Mouse (Mus musculus): ENCODE data around the gene Batf.
"Not testable (repeated sequence)": the region's sequence is repeated elsewhere in the genome, so short reads cannot be mapped to it uniquely, and the experiment has no call there.

Gene Batf

GRCm38 (mm10) chr12:85684411-85685275 is 1.8 kb upstream of the Batf start:
- DNase-seq = no peak

- no peak for DNase-seq
These were observed 706 bp downstream of the Batf start for GRCm38 (mm10) chr12:85687217-85687533.

DNA sequence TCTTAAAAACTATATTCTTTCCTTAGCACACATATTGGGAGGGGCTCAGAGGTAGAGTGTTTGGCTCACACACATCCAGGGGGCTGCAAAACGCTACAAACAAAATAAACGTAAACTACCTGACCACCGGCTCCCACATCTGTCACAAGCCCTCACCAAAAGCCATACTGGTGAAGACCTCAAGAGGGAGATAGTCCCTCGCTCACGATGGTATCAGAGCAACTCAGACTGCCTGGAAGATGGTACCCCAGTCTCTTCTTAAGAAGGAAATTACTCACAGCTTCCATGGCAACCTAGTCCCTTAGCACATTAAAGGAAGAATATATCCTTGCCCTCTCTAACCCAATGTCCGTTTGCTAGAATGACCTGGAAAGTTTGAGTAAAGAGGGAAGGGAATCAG is 1.4 kb downstream of the Batf start:
- peak; percentile 38 for DNase-seq

GRCm38 (mm10) chr12:85695787-85696186 is 9.3 kb downstream of the Batf start:
- DNase-seq = no peak

DNA sequence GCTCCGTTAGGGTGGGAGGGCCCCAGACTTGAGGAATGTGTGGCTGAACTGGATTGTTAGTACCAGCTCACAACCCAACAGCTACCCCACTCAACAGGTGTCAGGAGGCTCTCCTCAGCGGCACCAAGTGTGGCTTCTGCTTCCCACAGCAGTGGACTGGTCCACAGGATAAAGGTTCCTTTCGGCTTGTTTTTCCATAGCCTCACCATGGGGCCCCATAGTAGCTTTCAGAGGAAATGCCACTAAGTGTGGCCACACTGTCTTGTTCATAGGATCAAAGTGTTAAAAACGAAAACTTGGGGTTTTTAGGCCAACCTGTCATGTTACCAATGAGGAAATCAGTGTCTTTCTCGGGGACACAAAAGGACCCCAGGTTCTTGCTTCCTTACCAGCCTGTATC is 10.0 kb downstream of the Batf start:
- DNase-seq = no peak

DNA sequence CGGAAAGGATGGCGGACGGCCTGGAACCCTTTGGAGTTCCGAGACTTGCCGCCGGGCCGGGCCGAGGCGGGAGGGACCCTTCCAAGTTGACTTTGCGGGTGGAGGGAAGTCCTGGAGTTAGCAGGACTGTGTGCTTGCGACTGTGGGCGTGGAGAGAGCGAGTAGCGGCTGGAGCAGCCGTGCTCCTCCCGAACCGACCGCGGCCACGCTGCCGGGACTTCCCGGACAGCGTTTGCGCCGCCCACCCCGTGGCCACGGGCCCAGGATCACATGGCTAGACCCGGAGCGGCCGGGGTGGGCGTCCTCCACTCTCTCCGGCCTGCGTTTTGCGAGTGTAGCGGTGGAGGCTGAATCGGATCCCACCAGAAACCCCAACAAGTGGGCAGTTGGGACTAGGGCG is 11.7 kb downstream of the Batf start:
- not testable (repeated sequence) for DNase-seq

GRCm38 (mm10) chr12:85700191-85700841 is 13.8 kb downstream of the Batf start:
- no peak for DNase-seq

DNA sequence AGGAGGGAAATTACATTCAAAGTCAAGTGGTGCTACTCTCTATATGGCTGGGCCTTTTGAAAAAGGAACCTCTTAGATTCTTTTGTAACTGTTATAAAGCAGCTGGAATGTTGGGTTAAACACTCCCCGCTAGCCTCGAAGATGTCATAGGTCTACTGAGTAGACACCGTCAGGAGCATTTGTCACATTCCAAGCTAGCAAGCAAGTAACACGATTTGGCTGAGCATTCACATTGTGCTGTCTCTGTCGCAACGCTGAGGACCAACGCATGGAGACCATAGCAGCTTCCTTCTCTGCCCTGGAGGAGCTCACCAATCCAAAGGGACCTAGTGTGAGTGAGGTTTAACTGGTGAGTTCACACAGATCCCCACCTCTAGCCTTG is 14.4 kb downstream of the Batf start:
- no peak for DNase-seq

DNA sequence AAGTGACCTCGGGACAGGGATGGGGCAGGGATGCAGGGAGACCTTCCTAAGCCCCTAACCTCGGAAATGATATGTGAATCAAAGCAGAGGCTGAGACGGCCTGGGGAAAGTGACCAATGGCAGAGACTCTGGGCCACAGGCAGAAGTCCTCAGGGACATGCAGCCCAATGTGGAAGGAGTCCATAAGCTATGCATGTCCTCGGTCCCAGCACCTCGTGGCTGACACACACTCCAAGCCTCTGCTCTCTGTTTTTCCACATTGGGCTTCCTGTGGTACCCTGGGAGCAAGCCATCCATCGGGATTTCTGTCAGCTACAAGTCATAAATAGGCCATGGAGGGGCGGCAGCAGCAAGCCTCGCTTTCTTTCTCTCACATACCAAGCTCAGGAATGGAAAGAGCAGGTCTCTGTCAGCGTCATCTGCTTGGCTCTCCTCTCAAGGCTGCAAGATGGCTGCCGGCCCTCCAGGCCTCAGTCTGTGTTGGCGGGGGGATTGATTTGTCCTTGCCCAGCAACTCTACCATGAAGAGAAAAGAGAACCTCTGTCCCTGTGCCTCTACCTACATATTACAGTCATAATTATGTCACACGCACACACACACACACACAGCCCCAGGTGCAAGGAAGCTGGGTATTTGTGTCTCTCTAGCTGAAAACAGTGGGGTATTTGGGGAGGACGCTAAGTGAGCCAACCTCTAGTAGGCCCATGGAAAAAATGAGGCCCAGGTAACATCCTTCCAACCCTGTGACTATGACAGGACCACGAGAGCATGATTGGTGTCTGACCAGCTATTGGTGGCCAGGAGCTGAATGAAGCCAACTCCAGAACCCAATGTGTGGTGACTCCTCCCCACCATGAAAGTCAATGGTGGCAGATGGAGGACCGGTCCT is 15.9 kb downstream of the Batf start:
- DNase-seq = no peak

DNA sequence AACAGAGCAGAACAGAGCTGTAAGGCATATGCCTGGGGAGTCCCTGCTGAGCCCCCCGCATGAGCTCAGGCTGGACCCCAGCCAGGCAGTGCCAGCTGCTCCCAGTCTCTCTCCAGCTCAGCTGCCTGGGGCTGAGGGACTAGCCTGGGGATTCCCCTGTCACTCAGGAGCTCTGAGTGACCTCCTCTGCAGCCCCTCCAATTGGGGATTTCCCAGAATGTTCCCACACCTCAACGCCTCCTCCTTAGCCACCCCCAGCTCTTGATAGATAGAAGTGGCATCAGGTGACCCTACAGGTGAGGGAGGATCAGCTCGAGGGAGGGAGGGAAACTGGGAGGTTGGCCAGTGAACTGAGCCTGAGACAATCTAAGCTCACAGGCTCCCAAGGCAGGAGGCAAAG is 17.0 kb downstream of the Batf start:
- no peak for DNase-seq

- peak; percentile 51 for DNase-seq
These were observed 18.1 kb downstream of the Batf start for GRCm38 (mm10) chr12:85704566-85704965.

GRCm38 (mm10) chr12:85705002-85705830 is 18.7 kb downstream of the Batf start:
- DNase-seq = peak; percentile 87

DNA sequence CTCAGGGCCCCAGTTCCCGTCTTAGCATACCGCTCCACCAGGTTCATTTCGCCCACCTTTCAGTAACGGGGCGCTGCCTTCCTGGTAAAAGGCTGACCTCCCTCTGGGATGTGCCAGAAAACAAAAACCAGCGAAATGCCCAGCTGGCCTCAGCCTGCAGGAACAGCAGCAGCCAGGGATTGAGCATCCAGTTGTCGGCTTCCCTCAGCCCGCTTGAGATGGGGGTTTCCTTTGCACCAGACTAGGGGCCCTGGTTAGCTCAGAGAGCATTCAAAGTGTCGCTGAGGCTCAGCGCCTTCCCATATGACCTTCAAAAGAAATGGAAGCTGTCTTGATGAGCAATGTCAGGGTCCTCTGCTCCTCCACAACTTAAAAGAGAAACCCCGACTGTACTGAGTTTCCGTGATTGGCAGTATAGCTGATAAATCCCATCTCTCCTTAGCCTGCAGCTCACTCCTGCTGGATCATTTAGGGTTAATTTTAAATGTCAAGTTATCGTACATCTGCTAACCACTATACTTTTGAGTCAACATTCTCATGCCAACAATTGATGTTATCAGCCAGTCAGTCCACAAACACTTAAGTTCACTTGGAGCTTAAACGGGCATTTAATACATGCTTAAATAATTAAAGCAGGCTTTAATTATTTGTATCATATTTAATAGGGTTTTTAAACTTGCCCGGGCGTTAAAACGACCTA is 19.5 kb downstream of the Batf start:
- no peak for DNase-seq

DNA sequence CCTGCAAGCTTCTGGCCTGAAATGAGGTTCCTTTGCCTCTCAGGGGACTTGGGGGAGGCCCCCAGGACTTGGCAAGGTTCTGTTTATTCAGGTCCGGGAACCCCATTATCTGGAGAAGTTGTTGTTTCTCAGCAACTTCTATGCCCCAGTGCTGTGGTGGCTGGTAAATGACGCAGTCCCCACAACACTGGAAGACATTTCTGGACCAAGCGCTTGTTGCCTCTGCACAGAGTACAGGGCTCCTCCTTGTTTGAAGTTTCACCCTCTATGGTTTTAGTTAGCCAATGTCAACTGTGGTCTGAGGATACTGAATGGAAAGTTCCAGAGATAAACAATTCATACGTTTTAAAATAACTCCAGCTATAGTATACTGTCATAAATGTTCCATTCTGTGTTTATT is 20.4 kb downstream of the Batf start:
- DNase-seq = no peak

DNA sequence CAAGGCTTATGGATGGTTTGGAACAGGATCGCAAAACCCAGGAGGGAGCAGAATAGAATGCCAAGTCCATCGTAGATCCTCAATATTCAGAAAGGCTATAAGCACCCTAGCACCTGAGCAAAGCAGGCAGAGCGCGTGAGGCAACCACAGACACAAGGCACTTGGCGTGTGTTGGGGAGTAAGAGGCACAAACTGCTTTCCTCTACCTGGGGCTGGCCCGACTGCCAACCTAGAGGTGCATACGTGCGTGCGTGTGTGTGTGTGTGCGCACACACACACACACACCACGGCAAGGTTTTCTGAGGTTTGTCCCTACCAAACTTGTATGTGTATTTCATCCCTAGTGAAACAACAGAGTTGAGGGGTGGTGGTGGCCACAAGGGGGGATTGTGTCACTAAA is 20.9 kb downstream of the Batf start:
- DNase-seq = no peak

DNA sequence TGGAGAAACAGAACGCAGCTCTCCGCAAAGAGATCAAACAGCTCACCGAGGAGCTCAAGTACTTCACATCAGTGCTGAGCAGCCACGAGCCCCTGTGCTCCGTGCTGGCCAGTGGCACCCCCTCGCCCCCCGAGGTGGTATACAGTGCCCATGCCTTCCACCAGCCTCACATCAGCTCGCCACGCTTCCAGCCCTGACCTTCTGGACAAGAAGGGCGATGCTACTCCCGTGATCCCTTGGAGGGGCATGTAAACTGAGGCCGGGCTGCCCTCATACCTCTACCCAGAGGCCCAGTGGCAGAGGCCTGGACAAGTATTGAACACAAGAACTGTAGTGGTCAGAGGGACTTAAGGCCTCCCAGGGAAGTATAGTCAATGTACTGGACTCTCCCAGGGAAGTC is 22.1 kb downstream of the Batf start:
- DNase-seq = no peak

DNA sequence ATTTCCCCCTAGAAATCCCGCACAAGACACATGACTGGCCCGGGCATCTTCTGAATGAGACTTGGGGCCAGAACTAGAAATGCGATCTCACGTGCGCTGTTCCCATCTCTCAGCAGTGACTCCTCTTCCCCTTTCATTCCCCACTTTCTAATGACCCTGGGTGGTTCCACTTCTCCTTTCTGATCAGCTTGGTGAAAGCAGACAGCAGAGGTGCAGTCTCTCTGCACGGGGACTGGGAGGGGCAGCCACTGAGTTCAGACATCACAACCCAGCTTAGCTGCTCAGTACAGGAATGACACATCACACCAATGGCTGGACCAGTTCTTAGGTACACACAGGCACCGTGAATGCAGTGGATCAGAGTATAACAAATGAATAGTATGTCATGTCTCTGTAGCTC is 24.2 kb downstream of the Batf start:
- DNase-seq = no peak

GRCm38 (mm10) chr12:85712587-85712986 is 26.1 kb downstream of the Batf start:
- no peak for DNase-seq

- DNase-seq = no peak
These were observed 27.7 kb downstream of the Batf start for GRCm38 (mm10) chr12:85714126-85714525.

DNA sequence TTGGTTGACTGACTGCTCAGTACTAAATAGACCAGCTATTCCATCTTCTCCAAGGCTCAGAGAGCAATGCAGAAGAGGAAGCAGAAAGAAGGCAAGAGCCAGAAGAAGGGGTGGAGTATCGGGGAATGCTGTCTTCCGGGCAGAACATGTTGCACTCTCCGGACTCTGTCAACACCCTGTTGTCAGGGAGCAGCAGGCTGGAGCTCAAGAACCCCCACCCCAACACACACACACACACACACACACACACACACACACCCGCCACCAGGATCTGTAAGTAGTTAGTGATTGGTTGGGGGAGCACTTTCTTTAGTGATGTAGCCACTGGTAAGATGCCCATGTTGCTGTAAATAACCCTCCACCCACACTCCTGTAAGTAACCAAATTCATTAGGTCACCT is 38.8 kb downstream of the Batf start:
- no peak for DNase-seq

DNA sequence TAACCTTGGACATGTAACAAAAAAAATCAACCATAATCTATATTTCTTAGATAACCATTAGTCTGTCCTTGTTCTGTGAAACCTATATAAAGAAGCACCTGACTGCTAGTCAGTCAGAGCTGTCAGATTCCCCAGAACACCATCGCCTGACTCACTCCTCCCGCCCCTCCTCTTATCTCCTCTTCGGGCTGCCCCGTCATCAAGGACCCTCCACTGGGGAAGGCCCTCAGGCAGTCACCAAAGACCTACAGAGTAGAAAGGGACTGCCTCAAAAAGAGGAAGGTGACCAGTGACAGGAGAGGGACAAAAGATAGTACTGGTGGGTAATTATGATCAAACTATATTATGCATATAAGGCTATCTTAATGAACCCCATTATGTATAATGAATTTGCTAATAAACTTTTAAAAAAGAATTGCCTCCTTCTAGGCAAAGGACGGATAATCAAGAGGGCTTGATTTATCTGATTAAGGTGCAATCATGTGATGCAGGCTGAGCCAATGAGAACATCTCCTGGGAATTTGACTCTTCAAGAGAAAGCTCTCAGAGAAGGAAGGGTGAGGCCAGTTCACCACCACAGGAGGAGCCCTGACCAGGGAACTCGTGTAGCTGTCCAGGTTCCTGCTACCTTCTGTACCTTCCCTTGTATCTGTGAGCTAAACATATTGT is 40.4 kb downstream of the Batf start:
- DNase-seq = no peak

- DNase-seq = no peak
These were observed 41.7 kb downstream of the Batf start for GRCm38 (mm10) chr12:85728181-85728580.

All from thymus, postnatal 14 days (tissue).